Mouse (Mus musculus) ES-E14 (cell line): Measurements from ENCODE around the gene Dab2ip.

ENCODE experiments used
- CHD2 ChIP-seq: IDR thresholded peaks from 2 replicates; pipeline ENCODE4 v1.6.1; 2014; ENCODE audit warnings: mild to moderate bottlenecking, low read depth, low read length, inconsistent platforms
- HCFC1 ChIP-seq: IDR thresholded peaks from 2 replicates; pipeline ENCODE4 v1.6.1; 2012; ENCODE audit warnings: low read length, inconsistent platforms, borderline replicate concordance; ENCODE audit not compliant: insufficient read depth
- ZC3H11A ChIP-seq: IDR thresholded peaks from 2 replicates; pipeline ENCODE4 v1.6.1; 2012; ENCODE audit warnings: low read depth, mild to moderate bottlenecking, inconsistent platforms, low read length, borderline replicate concordance
- ZNF384 ChIP-seq: IDR thresholded peaks from 2 replicates; pipeline ENCODE4 v1.6.1; 2012; ENCODE audit warnings: low read depth, low read length, inconsistent platforms

GRCm38 (mm10) chr2:35745876-35746275 is 187.8 kb downstream of the Dab2ip start:
- TF ChIP-seq ZNF384 (no peak), HCFC1 (no peak), ZC3H11A (no peak), CHD2 (no peak)
